Mouse (Mus musculus): ENCODE data around the gene Spryd4. TPM values are rescaled to one million over a fixed set of nuclear protein-coding genes. Genes with fewer than 3 reads are reported as not detected.
"Not testable (repeated sequence)": the region's sequence is repeated elsewhere in the genome, so short reads cannot be mapped to it uniquely, and the experiment has no call there.

The Spryd4 gene
- 10 to 100 TPM in 1 of 2 experiments, 1 to 10 TPM in 1; 9.2 to 10.2 TPM for total RNA-seq (2021)

DNA sequence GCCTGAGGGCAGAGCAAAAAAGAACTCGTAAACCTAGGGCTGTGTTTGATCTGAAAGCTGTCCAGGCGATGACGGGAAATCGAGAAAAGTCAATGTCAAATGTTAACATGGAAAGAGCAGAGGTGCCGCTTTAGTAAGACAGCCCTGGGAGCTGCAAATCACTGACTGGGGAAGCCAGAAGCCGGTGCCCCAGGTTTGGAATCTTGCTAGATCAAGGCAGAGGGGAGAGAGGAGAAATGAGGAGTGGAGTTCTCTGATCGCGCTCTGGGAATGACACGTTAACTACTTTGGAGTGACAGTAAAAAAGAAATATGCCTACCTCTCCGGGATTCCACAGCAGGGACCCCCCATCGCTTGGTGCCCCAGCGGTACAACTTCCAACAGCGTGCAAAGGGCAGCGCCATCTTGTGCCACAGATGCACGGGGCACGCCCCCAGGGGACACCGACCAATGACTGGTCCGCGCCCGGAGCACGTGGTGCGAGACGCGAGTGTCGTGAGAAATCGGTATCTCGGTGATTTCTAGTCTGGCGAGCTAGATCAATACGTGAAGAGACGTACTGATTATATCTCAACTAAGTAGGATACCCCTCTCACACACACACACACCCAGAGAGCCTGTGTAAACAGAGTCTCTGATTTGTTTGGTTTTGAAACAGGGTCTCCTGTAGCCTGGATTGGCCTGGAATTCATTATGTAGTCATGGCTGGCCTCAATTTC lies at the start of gene Spryd4:
TSS of gene Spryd4 (minus strand) at position 418 of the 719 bp plus-strand sequence.
- intact Hi-C loops (cut with DNase I) = loop anchor here (2.0 to 10.0 kb wide), 2 partner anchors 73 to 243 kb away; partner anchors contain the start of gene Smarcc2
- DNase-seq (ENCODE audit: low spot score in 2 of 2) = peak; percentile 87 to 89

DNA sequence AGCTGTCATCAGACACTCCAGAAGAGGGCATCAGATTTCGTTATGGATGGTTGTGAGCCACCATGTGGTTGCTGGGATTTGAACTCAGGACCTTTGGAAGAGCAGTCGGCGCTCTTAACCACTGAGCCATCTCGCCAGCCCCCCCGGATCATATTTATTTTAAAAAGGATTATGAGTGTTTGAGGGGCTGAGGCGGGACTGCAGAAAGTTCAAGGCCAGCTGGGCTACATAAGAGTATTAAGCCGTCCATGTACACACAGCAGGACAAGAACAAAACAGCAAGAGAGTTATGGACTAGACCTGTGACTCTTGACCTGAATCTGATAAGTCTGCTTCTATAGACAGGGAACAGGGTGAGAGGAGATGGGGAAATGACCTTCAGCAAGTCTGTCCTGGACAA lies 48.8 kb upstream of the Spryd4 start:
- DNase-seq (ENCODE audit: low spot score in 2 of 2); intact Hi-C loops (cut with DNase I): not testable (repeated sequence)

DNA sequence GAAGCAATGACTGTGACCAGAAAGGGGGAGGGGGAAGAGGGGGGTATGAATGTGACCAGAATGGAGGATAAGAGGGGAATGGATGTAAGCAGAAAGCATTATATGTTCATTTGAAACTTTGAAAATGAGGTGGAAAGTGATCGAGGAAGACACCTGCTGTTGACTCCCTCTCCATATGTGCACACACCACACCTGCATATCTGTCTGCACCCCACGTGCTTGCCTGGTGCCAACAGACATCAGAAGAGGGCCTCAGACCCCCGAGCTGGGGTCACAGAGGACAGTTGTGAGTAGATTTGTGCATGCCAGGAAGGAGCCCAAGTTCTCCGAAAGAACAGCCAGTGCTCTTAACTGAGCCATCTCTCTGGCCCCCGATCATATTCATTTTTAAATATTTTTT lies 48.3 kb upstream of the Spryd4 start:
- DNase-seq (ENCODE audit: low spot score in 2 of 2) = no peak
- intact Hi-C loops (cut with DNase I) = no loop called here

GRCm38 (mm10) chr10:128258953-128259352 lies 47.3 kb upstream of the Spryd4 start:
- intact Hi-C loops (cut with DNase I) = no loop called here
- DNase-seq (ENCODE audit: low spot score in 2 of 2) = no peak

DNA sequence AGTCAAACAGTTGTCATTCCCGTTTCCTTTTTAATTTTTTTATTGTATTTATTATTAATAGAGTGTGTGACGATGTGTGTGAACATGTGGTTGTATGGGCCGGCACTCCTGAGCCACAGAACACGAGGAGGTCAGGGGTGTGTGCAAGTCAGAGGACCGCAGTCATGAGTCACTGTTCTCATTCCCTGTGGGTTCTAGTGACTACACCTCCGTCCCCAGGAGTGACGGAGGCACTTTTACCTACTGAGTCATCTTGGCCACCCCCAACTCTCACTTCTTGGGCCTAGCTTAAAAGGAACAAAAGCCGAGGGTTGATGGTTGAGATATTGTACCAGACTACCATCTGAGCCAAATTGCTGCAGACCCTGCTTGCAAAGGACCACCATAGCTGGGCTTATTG lies 44.7 kb upstream of the Spryd4 start:
- DNase-seq (ENCODE audit: low spot score in 2 of 2) = no peak
- intact Hi-C loops (cut with DNase I) = no loop called here

DNA sequence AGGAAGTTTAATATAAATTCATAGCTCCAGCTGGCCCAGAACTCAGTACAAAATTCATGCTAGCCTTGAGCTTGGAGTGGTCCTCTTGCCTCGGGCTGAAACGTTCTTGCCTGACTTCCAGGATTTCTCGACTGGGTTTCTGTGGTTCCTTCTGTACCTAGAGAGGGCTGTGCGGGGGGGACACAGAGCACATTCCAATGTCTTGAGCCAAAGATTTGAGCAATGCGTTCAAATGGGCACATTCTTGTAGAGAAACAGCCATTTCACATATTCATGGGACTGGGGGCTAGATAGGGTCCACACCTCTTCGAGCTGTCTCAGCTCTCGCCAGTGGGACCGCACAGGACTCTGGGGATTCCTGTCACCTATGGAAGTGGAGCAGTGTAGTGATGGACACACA lies 44.3 kb upstream of the Spryd4 start:
- intact Hi-C loops (cut with DNase I) = no loop called here
- DNase-seq (ENCODE audit: low spot score in 2 of 2) = no peak

- intact Hi-C loops (cut with DNase I) = no loop called here
- no peak for DNase-seq (ENCODE audit: low spot score in 2 of 2)
Observed at GRCm38 (mm10) chr10:128253677-128254255, 42.2 kb upstream of the Spryd4 start, which contains the start of gene Apon. TSS of gene Apon (plus strand) at chr10:128254096.

GRCm38 (mm10) chr10:128250565-128250964 lies 39.0 kb upstream of the Spryd4 start:
- intact Hi-C loops (cut with DNase I) = no loop called here

GRCm38 (mm10) chr10:128247020-128247732 lies 35.6 kb upstream of the Spryd4 start:
- no peak for DNase-seq (ENCODE audit: low spot score in 2 of 2)
- intact Hi-C loops (cut with DNase I) = no loop called here

More at GRCm38 (mm10) chr10:128250565-128250964, 39.0 kb upstream of the Spryd4 start:
- DNase-seq (ENCODE audit: low spot score in 2 of 2) = no peak

DNA sequence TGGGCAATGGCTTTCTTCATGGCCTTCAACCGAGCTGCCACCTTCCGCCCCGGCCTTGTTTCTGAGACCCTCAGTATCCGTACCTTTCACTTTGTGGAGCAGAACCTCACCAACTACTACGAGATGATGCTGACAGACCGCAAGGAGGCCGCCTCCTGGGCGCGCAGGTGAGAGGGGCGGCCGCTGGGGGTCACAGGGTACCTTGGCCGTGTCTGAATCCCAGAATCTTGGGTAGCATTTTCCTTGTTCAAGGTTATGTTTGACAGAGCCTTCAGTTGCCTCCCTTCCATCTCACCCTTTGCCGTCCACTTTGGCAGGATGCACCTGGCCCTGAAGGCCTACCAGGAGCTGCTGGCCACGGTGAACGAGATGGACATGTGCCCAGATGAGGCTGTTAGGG lies 32.5 kb upstream of the Spryd4 start:
- DNase-seq (ENCODE audit: low spot score in 2 of 2) = no peak
- intact Hi-C loops (cut with DNase I) = no loop called here

DNA sequence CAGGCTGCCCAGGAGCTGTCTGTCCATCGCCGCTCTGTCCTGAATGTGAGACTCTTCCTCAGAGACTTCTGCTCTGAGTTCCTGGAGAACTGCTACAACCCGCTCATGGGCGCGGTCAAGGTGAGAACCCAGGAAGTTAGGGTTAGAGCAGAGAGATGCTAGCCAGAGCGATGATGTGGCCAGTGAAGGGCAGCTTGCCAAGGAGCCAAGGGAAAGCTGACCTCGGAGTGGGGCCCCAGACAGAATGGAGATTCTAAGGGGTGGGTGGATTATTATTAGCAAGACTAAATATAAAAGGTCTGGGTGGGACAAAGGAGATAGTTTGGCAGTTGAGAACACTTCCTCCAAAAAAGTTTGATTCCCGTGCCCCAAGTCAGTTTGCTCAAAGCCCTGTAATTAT lies 31.6 kb upstream of the Spryd4 start:
- no peak for DNase-seq (ENCODE audit: low spot score in 2 of 2)
- intact Hi-C loops (cut with DNase I) = no loop called here

- DNase-seq (ENCODE audit: low spot score in 2 of 2) = no peak
- intact Hi-C loops (cut with DNase I) = no loop called here
Observed at GRCm38 (mm10) chr10:128240131-128240530, 28.5 kb upstream of the Spryd4 start.

- intact Hi-C loops (cut with DNase I) = no loop called here
- DNase-seq (ENCODE audit: low spot score in 2 of 2) = no peak
Observed at GRCm38 (mm10) chr10:128239140-128239539, 27.5 kb upstream of the Spryd4 start.

- intact Hi-C loops (cut with DNase I) = no loop called here
- peak; percentile 27 to 30 for DNase-seq (ENCODE audit: low spot score in 2 of 2)
Observed at GRCm38 (mm10) chr10:128237807-128238480, 26.3 kb upstream of the Spryd4 start.

GRCm38 (mm10) chr10:128236321-128236720 lies 24.7 kb upstream of the Spryd4 start:
- DNase-seq (ENCODE audit: low spot score in 2 of 2) = no peak
- intact Hi-C loops (cut with DNase I) = no loop called here

DNA sequence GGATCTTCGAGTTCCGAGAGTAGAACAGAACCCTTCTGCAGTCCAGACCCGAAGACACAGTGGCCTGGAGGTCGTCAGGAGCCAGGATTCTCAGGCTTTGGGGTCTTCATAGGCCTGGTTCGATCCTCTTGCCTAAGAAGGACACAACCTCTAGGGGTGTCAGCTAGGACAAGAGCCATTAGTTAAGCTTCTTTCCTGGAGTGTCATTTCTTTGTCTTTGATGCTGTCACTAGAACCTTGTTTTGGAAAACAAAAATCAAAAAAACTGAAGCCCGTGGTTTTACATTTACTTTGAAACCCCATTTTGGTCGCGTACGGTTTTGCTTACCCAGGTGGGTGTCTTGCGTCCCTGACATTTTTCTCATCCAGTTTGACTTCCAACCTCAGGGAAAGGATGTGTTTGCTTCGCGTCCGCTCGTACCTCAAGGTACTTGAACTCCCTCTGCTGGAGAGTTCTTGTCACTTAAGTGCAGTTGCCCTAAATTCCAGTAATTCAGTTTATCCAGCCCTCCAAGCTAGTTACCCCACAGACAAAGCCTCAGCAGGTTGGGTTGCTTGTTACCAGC lies 20.9 kb upstream of the Spryd4 start:
- DNase-seq (ENCODE audit: low spot score in 2 of 2) = peak; percentile 35 to 44
- intact Hi-C loops (cut with DNase I) = loop anchor here (1.0 kb wide), 1 partner anchor 19 kb away; no protein-coding TSS in a partner anchor

GRCm38 (mm10) chr10:128231697-128232419 lies 20.3 kb upstream of the Spryd4 start, which contains the start of gene Timeless:
TSS of gene Timeless (plus strand) at chr10:128232065.
- DNase-seq (ENCODE audit: low spot score in 2 of 2) = peak; percentile 84 to 90
- intact Hi-C loops (cut with DNase I) = loop anchor here (1.0 kb wide), 1 partner anchor 19 kb away; no protein-coding TSS in a partner anchor

DNA sequence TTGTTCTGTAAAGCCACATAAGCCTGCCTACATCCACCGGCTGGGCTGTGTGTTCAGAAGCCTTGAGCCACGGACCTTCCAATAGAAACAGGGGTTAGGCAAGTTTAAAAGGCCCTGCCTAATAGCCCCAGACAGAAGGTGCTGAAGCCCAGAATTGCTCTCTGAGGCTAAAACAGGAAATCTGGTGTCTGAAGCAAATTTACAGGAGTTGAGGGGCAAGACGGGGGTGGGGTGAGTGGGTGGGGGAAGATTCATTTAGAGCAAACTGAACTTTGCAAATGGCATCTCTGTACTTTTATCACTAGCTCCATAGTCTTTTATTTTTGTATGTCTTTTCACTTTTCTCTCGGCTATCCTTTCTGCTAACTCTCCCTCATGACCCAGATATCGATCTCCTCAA lies 19.5 kb upstream of the Spryd4 start:
- intact Hi-C loops (cut with DNase I) = no loop called here
- DNase-seq (ENCODE audit: low spot score in 2 of 2) = no peak

DNA sequence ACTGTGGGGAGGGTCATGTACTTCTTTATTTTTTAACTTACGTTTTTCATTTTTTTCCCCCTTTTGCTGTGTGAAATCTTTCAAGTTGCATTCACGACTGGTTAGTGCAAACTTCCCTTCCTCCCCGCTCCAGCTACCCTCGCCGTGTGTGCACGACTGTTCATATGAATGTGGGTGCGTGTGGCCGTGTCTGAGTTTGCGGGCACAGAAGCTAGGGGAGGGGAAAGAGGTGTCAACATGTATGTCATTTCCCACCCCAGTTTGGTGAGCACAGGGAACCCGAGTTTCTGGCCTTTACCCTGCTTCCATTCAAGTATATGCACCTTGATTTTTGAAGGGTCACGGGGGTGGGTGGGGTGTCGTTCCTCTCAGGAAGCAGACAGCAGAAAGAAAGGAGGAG lies 19.0 kb upstream of the Spryd4 start:
- intact Hi-C loops (cut with DNase I) = no loop called here

More for the DNA sequence above, 19.0 kb upstream of the Spryd4 start:
- no peak for DNase-seq (ENCODE audit: low spot score in 2 of 2)

All from left cerebral cortex, postnatal 36 days (tissue).